Mouse (Mus musculus) ES-Bruce4 (cell line): Measurements from ENCODE around the gene Exo5. TPM values are rescaled to one million over a fixed set of nuclear protein-coding genes. Genes with fewer than 3 reads are reported as not detected.
A peak's percentile ranks its signal among the peaks of the same experiment; 100 is the strongest.

Experiments
- H3K27ac ChIP-seq: 2 replicates; pipeline ENCODE4 v1.5.1; 2012; ENCODE audit warnings: low read length, inconsistent platforms; ENCODE audit not compliant: insufficient read depth
- H3K27me3 ChIP-seq: 2 replicates; pipeline ENCODE4 v1.6.1; 2012; ENCODE audit warnings: mild to moderate bottlenecking, low read length, inconsistent platforms; ENCODE audit not compliant: control insufficient read depth, poor library complexity, insufficient read depth, severe bottlenecking
- H3K36me3 ChIP-seq: 2 replicates; pipeline ENCODE4 v1.6.1; 2012; ENCODE audit warnings: inconsistent platforms, mild to moderate bottlenecking, low read length, moderate library complexity; ENCODE audit not compliant: control insufficient read depth, poor library complexity, insufficient read depth, severe bottlenecking
- H3K4me1 ChIP-seq: one replicate; pipeline ENCODE4 v1.8.1; 2011; ENCODE audit warnings: low read length; ENCODE audit not compliant: control insufficient read depth, insufficient read depth
- H3K4me3 ChIP-seq: 2 replicates; pipeline ENCODE4 v1.5.1; 2011; ENCODE audit warnings: low read depth, mild to moderate bottlenecking, low read length
- H3K9ac ChIP-seq: 2 replicates; pipeline ENCODE4 v1.6.1; 2012; ENCODE audit warnings: low read depth, mild to moderate bottlenecking, inconsistent platforms; ENCODE audit not compliant: poor library complexity, severe bottlenecking
- H3K9me3 ChIP-seq: replicated peaks from 2 replicates; pipeline ENCODE4 v1.6.1; 2012; ENCODE audit warnings: mild to moderate bottlenecking, low read length, inconsistent platforms; ENCODE audit not compliant: control insufficient read depth, poor library complexity, insufficient read depth, severe bottlenecking
- CTCF ChIP-seq: IDR thresholded peaks from one replicate; pipeline ENCODE4 v1.8.1; 2011; ENCODE audit warnings: low read depth, low read length
- EP300 ChIP-seq: IDR thresholded peaks from 2 replicates; pipeline ENCODE4 v1.6.1; 2011; ENCODE audit warnings: low read depth, low read length; ENCODE audit not compliant: insufficient read depth
- POLR2A ChIP-seq: IDR thresholded peaks from one replicate; pipeline ENCODE4 v1.8.1; 2011; ENCODE audit warnings: low read length; ENCODE audit not compliant: insufficient read depth
- polyA plus RNA-seq: library from polyadenylated mRNA; stranded (reverse); fragments of >200 nt; gene quantifications from 2 replicates; pipeline ENCODE4 v1.2.4, GENCODE M21; 2011; ENCODE audit warnings: low read depth; ENCODE audit not compliant: missing spikeins, insufficient read depth, insufficient read length

The Exo5 gene
- polyA plus RNA-seq, 1 experiment: 17.0 TPM

DNA sequence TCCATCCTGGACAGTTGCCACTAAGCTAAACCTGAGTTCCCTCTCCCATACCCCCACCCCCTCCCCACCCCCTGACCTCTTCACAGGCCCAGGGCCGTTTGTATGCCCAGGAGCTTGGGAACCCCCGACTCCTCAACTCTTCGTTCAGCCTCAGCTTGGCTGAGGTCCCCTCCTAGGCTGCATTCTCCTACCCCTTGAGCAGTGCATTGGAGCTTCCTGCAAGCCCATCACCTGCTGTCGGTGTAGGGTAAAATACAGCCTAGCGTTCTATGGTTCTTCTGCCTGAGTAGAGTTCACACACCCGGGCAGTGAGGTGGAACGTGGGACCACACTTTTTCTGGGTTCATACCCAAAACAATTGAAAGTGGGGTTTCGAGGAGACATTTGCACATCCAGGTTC is 11.4 kb downstream of the Exo5 start:
- TF ChIP-seq CTCF (no peak), EP300 (no peak), POLR2A (no peak)
- no peaks in the 10 kb centered on the region for H3K36me3 ChIP-seq
- H3K4me3 ChIP-seq: no peak overlapping the region
- no peak overlapping the region for H3K27ac ChIP-seq
- H3K9ac ChIP-seq: no peak overlapping the region
- H3K27me3 ChIP-seq: no peaks in the 10 kb centered on the region
- H3K9me3 ChIP-seq: no peaks in the 10 kb centered on the region
- H3K4me1 ChIP-seq: no peaks in the 10 kb centered on the region

DNA sequence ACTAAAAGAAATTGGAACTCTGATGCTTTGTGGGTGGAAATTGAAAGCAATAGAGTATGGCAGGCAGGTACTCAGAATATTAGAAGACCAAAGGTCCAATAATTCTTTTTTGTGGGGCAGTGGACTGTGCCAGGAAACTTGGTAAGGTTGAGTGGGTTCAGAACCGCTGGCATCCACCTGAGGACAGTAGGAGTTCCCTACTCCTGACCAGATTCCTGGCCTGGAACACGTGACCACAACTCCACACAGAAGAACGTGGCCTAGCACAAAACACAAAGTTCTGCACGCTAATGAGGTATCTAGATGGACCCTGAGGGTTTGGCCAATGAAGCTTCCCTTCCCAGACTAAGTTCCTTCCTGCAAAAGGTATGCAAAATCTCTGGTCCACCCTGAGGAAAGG is 12.0 kb downstream of the Exo5 start:
- Histone ChIP-seq H3K27ac (no peak overlapping the region), H3K9ac (no peak overlapping the region), H3K4me3 (no peak overlapping the region), H3K36me3 (no peaks in the 10 kb centered on the region), H3K9me3 (no peaks in the 10 kb centered on the region), H3K4me1 (no peaks in the 10 kb centered on the region), H3K27me3 (no peaks in the 10 kb centered on the region)
- no peak for TF ChIP-seq POLR2A
- no peak for TF ChIP-seq CTCF
- no peak for TF ChIP-seq EP300

DNA sequence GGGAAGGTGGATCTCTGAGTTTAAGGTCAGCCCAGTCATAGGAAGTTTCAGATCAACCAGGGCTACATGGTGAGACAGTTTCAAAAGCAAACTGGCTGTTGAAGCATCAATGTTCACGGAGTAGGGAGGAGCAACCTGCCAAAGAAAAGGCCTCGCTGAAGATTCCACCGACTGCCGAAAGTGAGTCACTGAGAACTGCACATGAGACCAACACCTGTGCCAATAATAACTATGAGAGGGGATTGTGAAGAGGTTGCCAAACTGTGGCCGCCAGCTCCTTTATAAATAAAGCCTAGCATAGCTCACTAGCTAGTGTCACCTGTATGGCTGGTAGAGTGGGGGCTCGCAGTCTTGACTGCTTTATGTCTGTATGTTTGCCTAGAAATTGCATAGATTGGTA is 13.7 kb downstream of the Exo5 start:
- no peak overlapping the region for H3K27ac ChIP-seq
- no peaks in the 10 kb centered on the region for H3K27me3 ChIP-seq
- no peak overlapping the region for H3K9ac ChIP-seq
- H3K36me3 ChIP-seq: no peaks in the 10 kb centered on the region
- H3K9me3 ChIP-seq: no peaks in the 10 kb centered on the region
- H3K4me1 ChIP-seq: no peaks in the 10 kb centered on the region
- no peak overlapping the region for H3K4me3 ChIP-seq
- TF ChIP-seq EP300: no peak
- TF ChIP-seq CTCF: no peak
- TF ChIP-seq POLR2A: no peak

DNA sequence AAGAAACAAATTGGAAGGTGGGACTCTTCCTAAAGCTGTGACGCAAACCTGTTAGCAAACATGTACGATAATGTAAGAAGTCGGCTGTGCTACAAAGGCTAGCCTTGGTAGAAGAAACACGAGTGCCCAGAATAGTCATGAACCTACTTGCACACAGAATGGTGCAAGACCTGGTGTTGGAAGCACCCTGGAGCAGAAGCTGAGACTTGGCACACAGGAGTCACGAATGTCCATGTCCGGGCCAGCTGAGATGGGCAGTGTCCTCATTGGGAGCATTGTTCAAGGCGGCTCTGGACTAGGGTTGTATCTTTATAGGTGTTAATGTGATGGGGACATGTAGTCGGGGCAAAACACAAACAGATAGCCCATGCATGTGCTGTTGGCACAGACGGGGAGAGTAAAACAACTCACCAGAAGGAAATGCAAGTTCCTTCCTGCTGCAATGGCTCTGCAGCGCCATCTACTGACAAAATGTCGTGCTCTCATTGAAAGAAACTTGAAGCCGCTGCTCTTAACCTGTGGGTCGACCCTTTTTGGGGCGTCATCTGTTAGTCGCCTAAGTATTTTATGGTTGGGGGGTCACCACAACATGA is 15.2 kb downstream of the Exo5 start:
- no peaks in the 10 kb centered on the region for H3K9me3 ChIP-seq
- H3K36me3 ChIP-seq: no peaks in the 10 kb centered on the region
- no peaks in the 10 kb centered on the region for H3K27me3 ChIP-seq
- H3K9ac ChIP-seq: no peak overlapping the region
- no peak overlapping the region for H3K4me3 ChIP-seq
- H3K27ac ChIP-seq: no peak overlapping the region
- H3K4me1 ChIP-seq: no peaks in the 10 kb centered on the region
- TF ChIP-seq CTCF (peak; percentile 74), EP300 (no peak), POLR2A (no peak)

DNA sequence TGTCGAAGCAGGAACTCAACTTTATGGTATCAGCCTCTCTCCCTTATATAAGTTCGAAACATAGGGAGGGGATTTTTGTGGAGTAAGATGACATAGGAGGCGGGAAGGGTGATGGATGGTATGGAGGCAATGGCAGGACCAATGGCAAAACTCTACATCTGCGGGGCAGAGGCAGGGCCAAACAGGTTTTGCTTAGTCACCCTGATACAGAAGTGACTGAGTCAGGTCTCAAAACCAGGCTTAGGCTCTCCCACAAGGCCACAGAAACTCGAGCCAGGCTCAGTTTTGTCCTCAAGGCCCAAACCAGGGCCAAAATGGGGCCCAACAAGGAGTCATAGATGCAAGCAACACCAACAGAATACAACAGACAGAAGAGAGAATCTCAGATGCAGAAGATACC is 19.2 kb downstream of the Exo5 start:
- Histone ChIP-seq H3K27ac (no peak overlapping the region), H3K9ac (no peak overlapping the region), H3K9me3 (no peaks in the 10 kb centered on the region), H3K4me1 (no peaks in the 10 kb centered on the region), H3K4me3 (no peak overlapping the region), H3K27me3 (no peaks in the 10 kb centered on the region), H3K36me3 (no peaks in the 10 kb centered on the region)
- TF ChIP-seq POLR2A (no peak), EP300 (no peak), CTCF (no peak)

DNA sequence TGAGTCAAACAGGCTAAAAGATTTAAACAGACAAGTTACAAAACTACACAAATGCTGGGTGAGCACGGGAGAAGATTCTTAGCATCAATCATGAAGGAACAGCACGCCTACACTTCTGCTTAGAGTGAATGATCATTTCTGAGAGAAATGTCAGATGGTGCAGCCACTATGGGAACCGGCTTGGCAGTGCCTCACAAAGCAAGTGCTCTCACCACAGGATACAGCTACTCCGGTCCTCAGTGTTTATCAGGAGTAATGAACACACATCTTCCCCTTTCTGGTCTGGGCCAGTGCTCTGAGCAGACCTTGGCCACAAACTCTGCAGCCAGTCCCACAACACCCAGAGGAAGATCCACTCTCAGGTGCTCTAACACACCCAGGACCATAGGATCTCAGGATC is 20.3 kb downstream of the Exo5 start:
- Histone ChIP-seq H3K27ac (no peak overlapping the region), H3K36me3 (no peaks in the 10 kb centered on the region), H3K9ac (no peak overlapping the region), H3K27me3 (no peaks in the 10 kb centered on the region), H3K4me1 (no peaks in the 10 kb centered on the region), H3K4me3 (no peak overlapping the region), H3K9me3 (no peaks in the 10 kb centered on the region)
- TF ChIP-seq EP300 (no peak), POLR2A (no peak), CTCF (no peak)
